Mouse (Mus musculus): ENCODE data around the gene Oscar. TPM values are rescaled to one million over a fixed set of nuclear protein-coding genes. Genes with fewer than 3 reads are reported as not detected.

Gene Oscar
- polyA plus RNA-seq, 1 experiment = not detected

- H3K27ac ChIP-seq (ENCODE audit: insufficient read depth, low read length) = no peak overlapping the region
- 0 out of 2 replicates have a peak, but pooled peaks cover 2% of the 10 kb centered on the region for H3K36me3 ChIP-seq (ENCODE audit: control insufficient read depth, insufficient read depth, low read length, poor library complexity, severe bottlenecking)
- no peak overlapping the region for H3K4me3 ChIP-seq (ENCODE audit: low read depth, low read length)
- no peaks in the 10 kb centered on the region for H3K9me3 ChIP-seq (replicated peaks; ENCODE audit: control insufficient read depth, insufficient read depth, low read length, poor library complexity, severe bottlenecking)
- no peak for TF ChIP-seq CTCF (IDR thresholded peaks at IDR 0.05; ENCODE audit: low read depth, low read length)
- TF ChIP-seq POLR2A (IDR thresholded peaks at IDR 0.05; ENCODE audit: insufficient read depth, low read length) = no peak
- TF ChIP-seq EP300 (IDR thresholded peaks at IDR 0.05; ENCODE audit: insufficient read depth, low read depth, low read length) = no peak
- no peak overlapping the region for H3K9ac ChIP-seq (ENCODE audit: low read depth, poor library complexity, severe bottlenecking)
- H3K27me3 ChIP-seq (ENCODE audit: control insufficient read depth, insufficient read depth, low read length, poor library complexity, severe bottlenecking) = no peaks in the 10 kb centered on the region
- H3K4me1 ChIP-seq (ENCODE audit: control insufficient read depth, insufficient read depth, low read length) = peaks cover 2% of the 10 kb centered on the region
Observed at GRCm38 (mm10) chr7:3580029-3580428, 35.9 kb downstream of the Oscar start.

- TF ChIP-seq CTCF (IDR thresholded peaks at IDR 0.05; ENCODE audit: low read depth, low read length) (no peak), EP300 (IDR thresholded peaks at IDR 0.05; ENCODE audit: insufficient read depth, low read depth, low read length) (peak; percentile 71; the same call in 1 of the 2 replicates), POLR2A (IDR thresholded peaks at IDR 0.05; ENCODE audit: insufficient read depth, low read length) (peak; percentile 66)
- Histone ChIP-seq H3K36me3 (ENCODE audit: control insufficient read depth, insufficient read depth, low read length, poor library complexity, severe bottlenecking) (0 out of 2 replicates have a peak, but pooled peaks cover 2% of the 10 kb centered on the region), H3K4me1 (ENCODE audit: control insufficient read depth, insufficient read depth, low read length) (peaks cover 2% of the 10 kb centered on the region), H3K9ac (ENCODE audit: low read depth, poor library complexity, severe bottlenecking) (peak overlapping the region; percentile 66), H3K4me3 (ENCODE audit: low read depth, low read length) (peak overlapping the region; percentile 66), H3K27ac (ENCODE audit: insufficient read depth, low read length) (peak overlapping the region; percentile 76), H3K27me3 (ENCODE audit: control insufficient read depth, insufficient read depth, low read length, poor library complexity, severe bottlenecking) (no peaks in the 10 kb centered on the region), H3K9me3 (replicated peaks; ENCODE audit: control insufficient read depth, insufficient read depth, low read length, poor library complexity, severe bottlenecking) (0 out of 2 replicates have a peak, but pooled peaks cover 3% of the 10 kb centered on the region)
Observed at GRCm38 (mm10) chr7:3578952-3579546, 36.9 kb downstream of the Oscar start.

GRCm38 (mm10) chr7:3578196-3578595 is 37.8 kb downstream of the Oscar start:
- Histone ChIP-seq H3K4me3 (ENCODE audit: low read depth, low read length) (peak overlapping the region; percentile 66), H3K9ac (ENCODE audit: low read depth, poor library complexity, severe bottlenecking) (peak overlapping the region; percentile 66; the same call in 1 of the 2 replicates), H3K9me3 (replicated peaks; ENCODE audit: control insufficient read depth, insufficient read depth, low read length, poor library complexity, severe bottlenecking) (0 out of 2 replicates have a peak, but pooled peaks cover 3% of the 10 kb centered on the region), H3K36me3 (ENCODE audit: control insufficient read depth, insufficient read depth, low read length, poor library complexity, severe bottlenecking) (0 out of 2 replicates have a peak, but pooled peaks cover 2% of the 10 kb centered on the region), H3K27me3 (ENCODE audit: control insufficient read depth, insufficient read depth, low read length, poor library complexity, severe bottlenecking) (no peaks in the 10 kb centered on the region), H3K4me1 (ENCODE audit: control insufficient read depth, insufficient read depth, low read length) (peaks cover 2% of the 10 kb centered on the region), H3K27ac (ENCODE audit: insufficient read depth, low read length) (peak overlapping the region; percentile 30)
- TF ChIP-seq EP300 (IDR thresholded peaks at IDR 0.05; ENCODE audit: insufficient read depth, low read depth, low read length) (no peak), POLR2A (IDR thresholded peaks at IDR 0.05; ENCODE audit: insufficient read depth, low read length) (no peak), CTCF (IDR thresholded peaks at IDR 0.05; ENCODE audit: low read depth, low read length) (peak; percentile 19)

GRCm38 (mm10) chr7:3576354-3577124 is 39.4 kb downstream of the Oscar start:
- TF ChIP-seq CTCF (IDR thresholded peaks at IDR 0.05; ENCODE audit: low read depth, low read length) (no peak), POLR2A (IDR thresholded peaks at IDR 0.05; ENCODE audit: insufficient read depth, low read length) (no peak)
- H3K4me3 ChIP-seq (ENCODE audit: low read depth, low read length) = no peak overlapping the region
- 0 out of 2 replicates have a peak, but pooled peaks cover 4% of the 10 kb centered on the region for H3K36me3 ChIP-seq (ENCODE audit: control insufficient read depth, insufficient read depth, low read length, poor library complexity, severe bottlenecking)
- peaks cover 2% of the 10 kb centered on the region for H3K4me1 ChIP-seq (ENCODE audit: control insufficient read depth, insufficient read depth, low read length)
- no peak overlapping the region for H3K27ac ChIP-seq (ENCODE audit: insufficient read depth, low read length)
- peaks cover 12% of the 10 kb centered on the region for H3K9me3 ChIP-seq (replicated peaks; ENCODE audit: control insufficient read depth, insufficient read depth, low read length, poor library complexity, severe bottlenecking)
- H3K27me3 ChIP-seq (ENCODE audit: control insufficient read depth, insufficient read depth, low read length, poor library complexity, severe bottlenecking) = no peaks in the 10 kb centered on the region
- H3K9ac ChIP-seq (ENCODE audit: low read depth, poor library complexity, severe bottlenecking) = no peak overlapping the region

GRCm38 (mm10) chr7:3574216-3574615 is 41.7 kb downstream of the Oscar start:
- peaks cover 22% of the 10 kb centered on the region for H3K9me3 ChIP-seq (replicated peaks; ENCODE audit: control insufficient read depth, insufficient read depth, low read length, poor library complexity, severe bottlenecking)
- H3K27ac ChIP-seq (ENCODE audit: insufficient read depth, low read length) = no peak overlapping the region
- TF ChIP-seq CTCF (IDR thresholded peaks at IDR 0.05; ENCODE audit: low read depth, low read length) (peak; percentile 24), EP300 (IDR thresholded peaks at IDR 0.05; ENCODE audit: insufficient read depth, low read depth, low read length) (no peak)
- H3K27me3 ChIP-seq (ENCODE audit: control insufficient read depth, insufficient read depth, low read length, poor library complexity, severe bottlenecking) = no peaks in the 10 kb centered on the region
- no peak overlapping the region for H3K9ac ChIP-seq (ENCODE audit: low read depth, poor library complexity, severe bottlenecking)
- no peak overlapping the region for H3K4me3 ChIP-seq (ENCODE audit: low read depth, low read length)
- H3K36me3 ChIP-seq (ENCODE audit: control insufficient read depth, insufficient read depth, low read length, poor library complexity, severe bottlenecking) = 0 out of 2 replicates have a peak, but pooled peaks cover 5% of the 10 kb centered on the region
- no peaks in the 10 kb centered on the region for H3K4me1 ChIP-seq (ENCODE audit: control insufficient read depth, insufficient read depth, low read length)

GRCm38 (mm10) chr7:3571847-3572246 is 44.1 kb downstream of the Oscar start:
- 0 out of 2 replicates have a peak, but pooled peaks cover 2% of the 10 kb centered on the region for H3K36me3 ChIP-seq (ENCODE audit: control insufficient read depth, insufficient read depth, low read length, poor library complexity, severe bottlenecking)
- TF ChIP-seq CTCF (IDR thresholded peaks at IDR 0.05; ENCODE audit: low read depth, low read length) = no peak
- no peak for TF ChIP-seq EP300 (IDR thresholded peaks at IDR 0.05; ENCODE audit: insufficient read depth, low read depth, low read length)
- TF ChIP-seq POLR2A (IDR thresholded peaks at IDR 0.05; ENCODE audit: insufficient read depth, low read length) = no peak
- H3K9ac ChIP-seq (ENCODE audit: low read depth, poor library complexity, severe bottlenecking) = no peak overlapping the region
- H3K27me3 ChIP-seq (ENCODE audit: control insufficient read depth, insufficient read depth, low read length, poor library complexity, severe bottlenecking) = no peaks in the 10 kb centered on the region
- no peak overlapping the region for H3K4me3 ChIP-seq (ENCODE audit: low read depth, low read length)
- peaks cover 22% of the 10 kb centered on the region for H3K9me3 ChIP-seq (replicated peaks; ENCODE audit: control insufficient read depth, insufficient read depth, low read length, poor library complexity, severe bottlenecking)
- H3K27ac ChIP-seq (ENCODE audit: insufficient read depth, low read length) = peak overlapping the region; percentile 17; the same call in 1 of the 2 replicates
- H3K4me1 ChIP-seq (ENCODE audit: control insufficient read depth, insufficient read depth, low read length) = no peaks in the 10 kb centered on the region
